Mouse (Mus musculus) C2C12 (cell line): ENCODE data around the gene Cby3.

Experiments used
- CTCF ChIP-seq: IDR thresholded peaks from one replicate; pipeline ENCODE4 v1.5.1; 2011; ENCODE audit not compliant: control insufficient read depth, insufficient read depth, insufficient read length
- FOSL1 ChIP-seq: IDR thresholded peaks from one replicate; pipeline ENCODE4 v1.8.0; 2011; ENCODE audit warnings: mild to moderate bottlenecking, low read length; ENCODE audit not compliant: poor library complexity, insufficient read depth, severe bottlenecking
- MAX ChIP-seq: IDR thresholded peaks from one replicate; pipeline ENCODE4 v1.6.1; 2011; ENCODE audit warnings: mild to moderate bottlenecking, control low read depth
- MYOG ChIP-seq: IDR thresholded peaks from one replicate; pipeline ENCODE4 v1.6.1; 2011; ENCODE audit not compliant: control insufficient read depth, insufficient read length; ENCODE audit errors: extremely low read depth
- USF1 ChIP-seq: IDR thresholded peaks from one replicate; pipeline ENCODE4 v1.6.1; 2011; ENCODE audit warnings: low read depth, mild to moderate bottlenecking, control low read depth, moderate library complexity

- TF ChIP-seq CTCF (no peak), MAX (no peak), USF1 (no peak), FOSL1 (no peak), MYOG (no peak)
These were observed 17.2 kb downstream of the Cby3 start for GRCm38 (mm10) chr11:50371399-50371841.
